Mouse (Mus musculus) neural tube, embryonic 10.5 days (tissue): ENCODE measurements around the gene Sel1l3.

Experiments used
- DNase-seq: peaks from one replicate; pipeline ENCODE4 v3.0.0-alpha.2; 2017; ENCODE audit warnings: low spot score; ENCODE audit errors: extremely low spot score

Gene Sel1l3

GRCm38 (mm10) chr5:53142587-53142986 lies 71.1 kb downstream of the Sel1l3 start:
- no peak for DNase-seq

GRCm38 (mm10) chr5:53140158-53140927 lies 73.4 kb downstream of the Sel1l3 start:
- no peak for DNase-seq

DNA sequence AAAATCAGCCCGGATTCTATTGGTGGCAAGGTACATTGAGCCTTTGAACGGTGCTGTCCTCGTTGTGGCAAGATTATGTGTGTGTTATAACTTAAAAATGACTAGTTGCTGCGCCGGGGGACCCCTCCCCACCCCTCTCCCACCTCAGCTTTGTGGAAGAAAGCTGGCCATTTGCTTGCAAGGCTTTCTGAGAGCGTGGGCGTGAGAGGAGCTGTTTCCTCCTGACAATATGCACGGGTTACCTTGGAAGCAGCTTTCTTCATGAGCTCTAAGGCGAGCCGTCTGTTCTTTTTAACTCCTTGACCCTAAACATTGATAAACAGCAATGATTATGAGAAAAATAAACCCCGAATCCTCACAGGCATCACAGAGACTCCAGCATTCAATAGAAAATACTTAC lies 74.2 kb downstream of the Sel1l3 start:
- no peak for DNase-seq

- no peak for DNase-seq
Measured at GRCm38 (mm10) chr5:53139140-53139539, 74.6 kb downstream of the Sel1l3 start.

DNA sequence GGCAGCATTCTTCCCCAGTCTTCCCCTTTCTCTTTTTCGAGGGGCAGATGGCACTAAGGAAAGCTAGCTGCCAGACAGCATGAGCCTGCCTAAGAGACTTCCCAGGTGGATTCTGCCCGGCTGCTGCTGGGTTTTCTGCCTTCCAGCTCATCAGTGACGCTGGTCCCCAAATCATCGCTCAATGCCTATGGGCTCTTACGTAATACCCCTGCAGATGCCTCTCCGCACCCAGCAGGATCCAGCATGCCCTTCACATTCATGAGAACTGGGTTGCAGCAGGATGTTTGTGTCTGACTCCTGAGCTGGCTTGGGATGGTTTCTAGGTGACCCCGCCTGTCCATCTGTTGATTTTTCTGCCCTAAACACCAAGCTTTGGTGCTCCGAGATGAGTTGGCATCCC lies 75.7 kb downstream of the Sel1l3 start:
- DNase-seq: no peak

DNA sequence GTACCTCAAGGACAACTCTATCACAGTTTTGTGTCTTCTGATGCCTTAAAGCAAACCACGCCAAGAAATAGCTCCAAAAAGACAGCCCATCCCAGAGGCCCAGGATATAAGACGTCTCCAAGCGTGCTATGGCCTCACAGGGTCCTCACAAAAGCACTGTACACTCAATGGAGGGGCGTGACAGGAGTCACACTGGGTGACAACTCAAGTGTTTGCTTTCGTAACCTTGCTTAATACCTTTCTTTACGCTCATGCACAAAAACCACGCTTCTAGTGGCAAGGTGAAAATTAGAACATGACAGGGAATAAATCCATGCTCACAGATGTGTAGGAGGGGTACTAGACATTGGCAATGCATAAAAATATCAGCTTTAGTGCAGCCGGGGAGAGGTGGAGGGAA lies 77.7 kb downstream of the Sel1l3 start:
- DNase-seq: no peak

- DNase-seq: no peak
Measured at GRCm38 (mm10) chr5:53134003-53134402, 79.7 kb downstream of the Sel1l3 start.

DNA sequence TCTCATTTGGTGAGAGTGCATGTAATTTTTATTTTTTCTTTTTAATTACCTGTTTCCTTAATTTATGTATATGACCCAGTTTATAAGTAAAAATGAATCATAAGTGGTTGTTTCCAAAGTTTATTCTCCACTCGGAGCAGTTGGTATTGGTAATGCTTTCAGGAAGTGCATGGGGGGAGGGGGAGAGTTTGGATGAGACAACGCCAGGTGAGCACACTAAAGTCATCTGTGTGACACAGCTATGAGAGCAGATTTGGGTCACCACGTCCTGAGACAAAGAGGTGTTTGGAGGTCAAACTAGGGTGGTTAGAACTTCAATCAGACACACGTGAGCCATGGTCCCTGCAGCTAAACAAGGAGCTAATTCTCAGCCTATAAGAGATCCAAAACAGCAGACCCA lies 89.0 kb downstream of the Sel1l3 start:
- no peak for DNase-seq

- no peak for DNase-seq
Measured at GRCm38 (mm10) chr5:53123525-53124286, 90.0 kb downstream of the Sel1l3 start.

- DNase-seq: no peak
Measured at GRCm38 (mm10) chr5:53119689-53120088, 94.0 kb downstream of the Sel1l3 start.

DNA sequence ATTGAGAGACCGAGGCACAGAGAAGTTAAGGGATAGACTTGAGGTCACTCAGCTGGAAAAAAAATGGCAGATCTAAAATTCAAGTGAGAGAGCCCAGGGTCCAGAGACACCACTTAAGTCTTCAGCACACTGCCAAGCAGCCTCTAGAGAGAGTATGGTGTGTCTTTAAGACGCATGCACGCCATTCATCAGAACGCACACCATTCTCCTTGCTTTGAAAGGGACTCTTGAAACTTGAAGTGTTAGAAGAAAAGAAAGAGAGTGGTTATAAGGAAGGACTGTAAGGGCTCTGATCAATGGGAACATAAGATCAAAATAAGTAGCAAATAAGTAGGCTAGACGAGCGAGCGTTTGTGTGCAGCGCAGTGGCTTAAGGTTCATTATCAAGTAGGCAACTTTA lies 95.5 kb downstream of the Sel1l3 start:
- DNase-seq: no peak

- no peak for DNase-seq
Measured at GRCm38 (mm10) chr5:53114616-53115267, 99.0 kb downstream of the Sel1l3 start.

DNA sequence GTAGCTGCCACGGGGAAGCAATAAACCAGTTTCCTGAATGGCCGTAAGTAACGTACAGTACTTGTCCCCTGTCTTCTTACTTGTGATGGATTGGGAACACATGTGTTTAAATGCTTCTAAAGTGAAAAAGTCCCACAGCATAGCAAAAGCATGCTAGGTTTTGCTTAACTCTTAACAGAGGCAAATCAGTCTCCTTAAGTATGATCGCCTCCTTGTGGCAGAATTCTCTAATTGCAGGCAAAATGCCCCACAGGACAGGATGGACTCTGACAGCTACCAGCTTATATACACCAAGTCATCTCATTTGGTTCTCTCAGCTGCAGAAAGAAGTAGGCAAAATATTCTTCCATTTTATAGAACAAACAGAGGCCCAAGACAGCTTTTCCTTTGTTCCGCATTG lies 100.8 kb downstream of the Sel1l3 start:
- DNase-seq: no peak

DNA sequence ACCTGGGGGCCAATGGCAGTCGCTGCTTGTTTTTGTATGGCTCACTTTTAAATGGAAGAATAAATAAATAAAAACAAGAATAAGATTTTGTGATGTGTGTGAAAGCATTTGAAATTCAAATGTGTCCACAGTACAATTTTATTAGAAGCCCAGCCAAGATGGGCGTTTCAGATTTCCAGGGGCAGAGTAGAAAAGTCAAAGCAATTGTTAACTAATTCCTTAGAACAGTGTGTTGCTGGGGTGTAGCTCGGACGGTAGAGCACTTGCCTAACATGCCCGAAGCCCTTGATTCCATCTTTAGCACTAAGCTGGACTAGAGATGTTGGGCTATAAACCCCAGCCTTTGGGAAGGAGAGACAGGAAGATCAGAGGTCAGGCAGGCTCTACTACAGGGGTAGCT lies 102.7 kb downstream of the Sel1l3 start:
- DNase-seq: no peak

GRCm38 (mm10) chr5:53110225-53110624 lies 103.5 kb downstream of the Sel1l3 start:
- DNase-seq: no peak

DNA sequence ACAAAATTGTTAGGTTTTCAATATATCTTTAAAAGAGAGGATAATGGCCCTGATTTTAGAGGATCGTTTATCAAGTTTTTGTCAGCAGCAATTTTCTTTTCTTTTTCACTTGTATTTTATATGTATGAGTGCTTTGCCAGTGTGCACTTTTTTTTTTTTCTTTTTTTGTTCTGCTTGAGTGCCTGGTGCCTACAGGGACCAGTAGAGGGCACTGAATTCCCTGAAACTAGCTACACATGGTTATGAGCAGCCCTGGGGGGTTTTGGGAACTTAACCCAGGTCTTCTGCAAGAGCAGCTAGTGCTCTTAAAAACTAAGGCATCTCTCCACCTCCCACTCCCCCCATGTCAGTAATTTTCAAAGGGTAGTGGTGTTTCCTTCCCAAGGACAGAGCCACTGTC lies 105.1 kb downstream of the Sel1l3 start:
- no peak for DNase-seq

- DNase-seq: no peak
Measured at GRCm38 (mm10) chr5:53108026-53108425, 105.7 kb downstream of the Sel1l3 start.

DNA sequence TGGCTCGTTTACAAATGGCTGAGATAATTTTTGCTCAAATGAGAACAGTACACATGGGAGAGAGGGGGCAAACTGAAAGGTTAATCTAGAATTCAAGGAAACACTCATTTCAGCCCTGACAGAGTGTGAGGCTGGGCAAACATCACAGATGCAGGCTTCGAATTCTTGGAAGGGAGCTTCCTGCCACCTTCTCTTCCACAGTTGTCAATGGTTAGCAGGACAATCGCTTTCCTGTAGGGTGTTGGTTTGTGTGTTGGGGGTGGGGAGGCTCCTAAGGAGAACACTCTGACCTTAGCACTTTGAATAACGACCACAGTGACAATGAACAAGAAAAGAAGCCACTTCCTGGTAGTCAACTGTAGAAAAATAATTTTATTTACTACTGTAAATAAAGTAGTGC lies 107.0 kb downstream of the Sel1l3 start:
- no peak for DNase-seq

GRCm38 (mm10) chr5:53106125-53106524 lies 107.6 kb downstream of the Sel1l3 start:
- no peak for DNase-seq

- DNase-seq: no peak
Measured at GRCm38 (mm10) chr5:53105716-53106115, 108.0 kb downstream of the Sel1l3 start.

DNA sequence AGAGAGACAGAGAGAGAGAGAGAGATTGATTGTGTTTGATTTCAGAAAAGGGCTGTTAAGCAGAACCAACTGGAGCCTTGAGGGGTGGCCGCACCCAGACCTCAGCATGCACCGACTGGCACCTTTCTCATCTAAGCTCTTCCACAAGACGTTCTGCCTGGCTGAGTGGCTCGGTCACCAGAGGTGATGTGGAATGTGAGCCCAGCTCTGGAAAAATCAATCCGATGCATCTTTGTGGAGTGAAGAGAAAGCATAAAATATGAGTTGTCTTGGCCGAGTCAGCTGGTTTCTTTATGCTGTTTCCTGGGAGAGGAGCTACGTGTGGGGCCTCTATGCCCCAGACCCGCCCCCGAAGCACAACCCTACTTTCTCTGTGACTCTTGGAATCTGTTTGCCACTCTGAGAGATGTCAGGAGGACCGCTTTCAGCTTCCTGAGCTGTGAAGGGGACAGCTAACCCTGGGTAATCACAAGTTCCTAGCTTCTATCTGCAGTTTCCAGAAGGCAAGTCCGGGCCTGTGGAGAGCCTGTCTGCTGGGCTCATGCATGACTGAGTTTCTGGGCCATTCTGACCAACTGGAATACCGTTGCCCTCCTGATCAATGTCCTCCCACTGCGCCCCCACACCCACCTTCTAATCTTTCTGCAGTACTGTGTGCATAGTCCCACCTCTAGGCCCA lies 109.4 kb downstream of the Sel1l3 start:
- no peak for DNase-seq
